Mouse (Mus musculus) left cerebral cortex, adult 6 months (tissue): ENCODE results near the gene Vmn1r18. TPM values are rescaled to one million over a fixed set of nuclear protein-coding genes. Genes with fewer than 3 reads are reported as not detected.

Experiments used
- long read RNA-seq, 2 experiments: library from polyadenylated mRNA; unstranded; transcript quantifications; one replicate each; pipeline ENCODE4 v2.0.0; 2019 to 2020
- polyA plus RNA-seq: library from polyadenylated mRNA; unstranded; fragments of <200 nt; fragmentation: Nextera tagmentation; gene quantifications from 2 replicates; pipeline ENCODE4 v1.2.3, GENCODE M21; 2021

Vmn1r18 gene
- polyA plus RNA-seq: not detected in 2 replicates
- long read RNA-seq, experiment 1: 0 reads
- long read RNA-seq, experiment 2: 0 reads

DNA sequence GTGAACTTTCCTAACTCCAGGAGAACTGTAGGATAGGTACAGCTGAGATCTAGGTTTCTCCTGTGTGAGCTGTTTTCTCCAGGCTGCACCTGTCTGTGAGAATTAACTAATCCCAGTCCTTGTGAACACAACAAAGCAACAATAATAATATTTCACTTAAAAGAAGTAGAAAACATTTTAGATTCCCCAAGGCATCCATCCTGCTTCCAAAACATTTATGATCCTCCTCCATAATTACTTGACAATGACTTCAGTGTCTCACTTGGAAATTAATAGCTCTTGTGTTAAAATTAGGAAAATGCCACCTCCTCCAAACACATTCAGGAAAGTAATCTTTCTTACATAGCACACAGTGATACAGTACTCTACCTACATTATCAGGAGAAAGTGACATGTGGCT is at the start of gene Vmn1r18:
TSS of gene Vmn1r18 (minus strand) at position 101 of the 400 bp plus-strand sequence.

DNA sequence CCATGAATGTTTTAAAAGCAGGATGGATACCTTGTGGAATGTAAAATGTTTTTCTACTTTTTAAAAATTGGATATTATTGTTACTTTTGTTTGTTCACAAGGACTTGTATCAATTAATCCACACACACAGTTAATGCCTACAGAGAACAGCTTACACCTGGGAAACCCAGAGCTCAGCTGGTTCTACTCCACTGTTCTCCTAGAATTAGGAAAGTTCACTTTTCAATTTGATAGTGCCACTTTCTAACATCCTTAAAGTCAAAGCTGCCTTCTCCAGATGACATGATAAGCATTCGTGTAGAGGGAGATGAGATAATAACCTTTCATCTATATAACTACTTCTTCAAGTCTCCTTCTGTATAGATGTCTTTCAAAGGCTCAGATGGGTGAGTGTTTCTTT is 33.0 kb upstream of the Vmn1r18 start, which contains the start of gene Vmn1r20:
TSS of gene Vmn1r20 (plus strand) at position 301 of the 400 bp plus-strand sequence.

GRCm38 (mm10) chr6:57403480-57403879 is 7.9 kb upstream of the Vmn1r18 start, which contains the start of gene Vmn1r19:
TSS of gene Vmn1r19 (plus strand) at chr6:57403780.

DNA sequence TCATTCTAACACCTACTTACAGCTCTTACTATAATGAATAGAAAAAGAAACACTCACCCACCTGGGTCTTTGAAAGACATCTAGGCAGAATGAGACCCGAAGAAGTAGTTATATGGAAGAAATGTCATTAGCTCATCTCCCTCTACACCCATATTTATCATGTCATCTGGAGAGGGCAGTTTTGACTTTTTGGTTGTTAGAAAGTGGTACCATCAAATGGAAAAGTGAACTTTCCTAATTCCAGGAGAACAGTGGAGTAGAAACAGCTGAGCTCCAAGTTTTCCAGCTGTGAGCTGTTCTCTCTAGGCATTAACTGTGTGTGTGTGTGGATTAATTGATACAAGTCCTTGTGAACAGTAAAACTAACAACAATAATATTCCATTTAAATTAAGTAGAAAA is 32.0 kb downstream of the Vmn1r18 start, which contains the start of gene Vmn1r17:
TSS of gene Vmn1r17 (minus strand) at position 101 of the 400 bp plus-strand sequence.

DNA sequence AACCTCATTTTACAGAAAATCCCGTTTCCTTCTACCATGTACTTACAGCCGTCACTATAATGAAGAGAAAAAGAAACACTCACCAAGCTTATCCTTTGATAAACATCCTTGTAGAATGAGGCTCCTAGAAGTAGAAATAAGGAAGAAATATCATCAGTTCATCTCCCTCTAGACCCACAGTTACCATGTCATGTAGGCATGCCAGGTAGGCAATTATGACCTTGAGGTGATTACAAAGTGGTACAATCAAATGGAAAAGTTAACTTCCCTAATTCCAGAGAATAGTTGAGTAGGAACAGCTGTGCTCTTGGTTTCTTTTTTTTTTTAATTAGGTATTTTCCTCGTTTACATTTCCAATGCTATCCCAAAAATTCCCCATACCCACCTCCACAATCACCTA is 66.2 kb downstream of the Vmn1r18 start, which contains the start of gene Vmn1r16:
TSS of gene Vmn1r16 (minus strand) at position 101 of the 400 bp plus-strand sequence.

Other genes starting within 250 kb of the Vmn1r18 start
- not detected in 2 replicates for gene Vmn1r12, start 238.9 kb downstream of the Vmn1r18 start, polyA plus RNA-seq
- not detected in 2 replicates for gene Vmn1r13, start 192.5 kb downstream of the Vmn1r18 start, polyA plus RNA-seq
- gene Vmn1r14, start 164.1 kb downstream of the Vmn1r18 start, polyA plus RNA-seq: not detected in 2 replicates
- gene Vmn1r15, start 137.8 kb downstream of the Vmn1r18 start, polyA plus RNA-seq: not detected in 2 replicates
- gene Vmn1r16, start 66.3 kb downstream of the Vmn1r18 start, polyA plus RNA-seq: not detected in 2 replicates
- gene Vmn1r17, start 32.1 kb downstream of the Vmn1r18 start, polyA plus RNA-seq: not detected in 2 replicates
- not detected in 2 replicates for gene Vmn1r19, start 8.0 kb upstream of the Vmn1r18 start, polyA plus RNA-seq
- not detected in 2 replicates for gene Vmn1r20, start 33.1 kb upstream of the Vmn1r18 start, polyA plus RNA-seq
- 27.0 and 32.1 TPM in 2 replicates for gene Ppm1k, start 139.7 kb upstream of the Vmn1r18 start, polyA plus RNA-seq
- gene Herc6, start 185.2 kb upstream of the Vmn1r18 start, polyA plus RNA-seq: 2.7 and 4.8 TPM in 2 replicates